Mouse (Mus musculus): ENCODE data around the gene March9.

March9 gene

DNA sequence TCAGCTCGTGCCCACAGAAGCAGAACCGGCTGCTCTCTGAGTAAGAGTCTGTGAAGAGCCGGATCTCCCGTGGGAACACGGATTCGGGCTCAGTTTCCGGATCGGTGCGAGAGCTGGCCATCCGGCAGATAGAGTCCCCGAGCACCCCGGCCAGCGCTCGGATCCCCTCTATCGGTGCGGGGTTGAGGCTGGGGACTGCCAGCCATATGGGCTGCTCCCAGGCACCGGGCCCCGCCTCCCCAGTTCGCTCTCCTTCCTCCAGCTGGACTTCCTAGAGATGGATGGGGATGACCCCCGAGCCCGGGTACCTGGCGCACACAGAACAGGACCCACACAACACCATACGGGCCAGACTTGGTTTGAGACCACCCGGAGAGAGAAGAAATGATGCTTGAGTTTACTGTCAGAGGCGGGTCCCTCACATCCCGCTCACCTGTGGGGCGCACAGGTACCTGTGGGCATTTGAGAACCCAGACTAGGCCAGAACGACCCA is 18.7 kb downstream of the March9 start, which contains the start of the genes Mettl1 and Eef1akmt3:
Mettl1 (plus strand) TSS at position 141 of the 493 bp plus-strand sequence.
Eef1akmt3 (minus strand) TSS at position 240 of the 493 bp plus-strand sequence.
- peak; percentile 43; the same call in 1 of the 2 replicates for ATAC-seq (ENCODE audit: insufficient number of reproducible peaks, low FRiP score, low TSS enrichment)

DNA sequence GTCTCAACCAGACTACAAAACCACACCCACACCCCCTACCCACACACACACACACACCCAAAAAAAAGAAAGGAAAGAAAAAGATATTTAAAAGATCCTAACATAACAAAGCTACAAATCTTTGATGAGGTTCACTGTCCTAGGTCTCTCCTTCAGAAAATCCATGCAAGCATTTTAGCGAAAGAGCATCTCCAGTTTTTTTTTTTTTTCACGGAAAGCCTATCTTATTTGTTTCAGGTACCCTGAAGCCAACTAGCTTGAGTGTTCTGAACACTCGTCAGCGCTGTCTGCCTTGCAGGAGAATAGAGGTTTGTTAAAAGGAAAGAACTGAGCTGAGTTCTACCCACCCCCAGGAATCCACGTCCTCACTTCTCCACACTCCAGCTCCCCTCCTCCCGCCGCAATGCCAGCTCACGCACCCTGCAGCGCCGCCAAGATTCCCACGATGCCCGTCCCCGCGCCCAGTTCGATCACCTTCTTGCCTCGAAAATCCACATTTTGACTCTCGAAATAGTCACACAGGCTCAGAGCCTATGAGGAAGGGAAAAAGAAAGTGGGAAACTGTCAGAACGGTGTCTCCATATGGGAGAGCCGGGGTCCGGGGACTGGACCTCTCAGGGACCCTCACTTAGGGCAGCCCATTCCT is 19.3 kb downstream of the March9 start:
- no peak for ATAC-seq (ENCODE audit: insufficient number of reproducible peaks, low FRiP score, low TSS enrichment)

DNA sequence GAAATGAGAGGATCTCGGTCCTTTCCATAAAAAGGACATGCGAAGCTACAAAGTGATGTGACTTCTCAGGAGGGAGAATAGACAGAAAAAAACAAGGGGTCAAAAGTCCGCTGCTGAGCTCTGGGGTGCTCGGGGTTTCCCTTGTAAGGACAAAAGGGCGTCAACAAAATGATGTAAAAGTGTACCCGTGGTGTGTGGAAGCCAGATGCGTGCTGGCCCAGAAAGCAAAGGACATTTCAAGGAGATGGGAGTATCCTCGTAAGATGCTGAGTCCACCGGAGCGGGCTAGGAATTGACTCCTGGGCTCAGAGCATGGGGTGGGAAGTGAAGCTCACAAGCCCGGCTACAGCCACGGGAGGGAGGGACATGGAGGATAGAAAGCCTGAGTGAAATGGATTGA is 22.3 kb downstream of the March9 start:
- no peak for ATAC-seq (ENCODE audit: insufficient number of reproducible peaks, low FRiP score, low TSS enrichment)

DNA sequence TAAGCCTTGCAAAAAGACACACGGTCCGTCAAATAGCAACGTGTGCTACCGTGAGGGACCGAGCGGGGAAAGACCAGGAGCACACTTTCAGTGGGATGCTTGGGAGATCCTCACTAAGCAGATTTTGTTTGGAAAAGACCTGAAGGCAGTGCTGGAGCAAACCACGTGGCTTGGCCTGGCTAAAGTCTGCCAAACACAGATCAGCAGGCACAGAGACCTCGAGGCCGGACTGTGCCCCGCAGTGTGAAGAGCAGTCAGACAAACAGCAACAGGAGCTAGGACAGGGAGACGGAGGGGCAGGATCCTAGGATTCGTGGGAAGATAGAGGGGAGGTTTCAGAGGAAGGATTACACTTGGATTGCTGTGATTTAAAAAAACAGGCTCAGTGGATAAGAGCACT is 23.7 kb downstream of the March9 start:
- ATAC-seq (ENCODE audit: insufficient number of reproducible peaks, low FRiP score, low TSS enrichment) = no peak

DNA sequence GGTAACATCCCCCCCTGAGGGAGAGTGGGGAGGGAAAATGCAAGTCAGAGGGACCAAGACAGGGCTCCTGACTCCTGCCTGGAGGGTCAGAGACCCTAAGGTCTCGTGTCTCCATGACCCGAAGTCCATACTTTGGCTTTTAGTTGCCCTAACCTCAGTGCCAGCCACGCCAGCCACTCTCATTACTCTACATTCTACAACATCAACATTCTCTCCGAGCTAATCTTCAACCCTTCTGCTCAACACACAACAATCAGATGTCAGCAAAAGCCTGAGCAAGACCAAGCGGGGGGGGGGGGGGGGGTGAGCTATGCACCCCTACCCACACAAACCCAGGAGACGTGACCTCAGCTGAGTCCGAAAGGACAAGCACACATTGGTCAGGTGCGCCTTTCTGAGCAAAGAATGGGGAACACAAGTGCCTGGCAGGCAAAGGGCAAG is 26.7 kb downstream of the March9 start:
- ATAC-seq (ENCODE audit: insufficient number of reproducible peaks, low FRiP score, low TSS enrichment) = no peak

DNA sequence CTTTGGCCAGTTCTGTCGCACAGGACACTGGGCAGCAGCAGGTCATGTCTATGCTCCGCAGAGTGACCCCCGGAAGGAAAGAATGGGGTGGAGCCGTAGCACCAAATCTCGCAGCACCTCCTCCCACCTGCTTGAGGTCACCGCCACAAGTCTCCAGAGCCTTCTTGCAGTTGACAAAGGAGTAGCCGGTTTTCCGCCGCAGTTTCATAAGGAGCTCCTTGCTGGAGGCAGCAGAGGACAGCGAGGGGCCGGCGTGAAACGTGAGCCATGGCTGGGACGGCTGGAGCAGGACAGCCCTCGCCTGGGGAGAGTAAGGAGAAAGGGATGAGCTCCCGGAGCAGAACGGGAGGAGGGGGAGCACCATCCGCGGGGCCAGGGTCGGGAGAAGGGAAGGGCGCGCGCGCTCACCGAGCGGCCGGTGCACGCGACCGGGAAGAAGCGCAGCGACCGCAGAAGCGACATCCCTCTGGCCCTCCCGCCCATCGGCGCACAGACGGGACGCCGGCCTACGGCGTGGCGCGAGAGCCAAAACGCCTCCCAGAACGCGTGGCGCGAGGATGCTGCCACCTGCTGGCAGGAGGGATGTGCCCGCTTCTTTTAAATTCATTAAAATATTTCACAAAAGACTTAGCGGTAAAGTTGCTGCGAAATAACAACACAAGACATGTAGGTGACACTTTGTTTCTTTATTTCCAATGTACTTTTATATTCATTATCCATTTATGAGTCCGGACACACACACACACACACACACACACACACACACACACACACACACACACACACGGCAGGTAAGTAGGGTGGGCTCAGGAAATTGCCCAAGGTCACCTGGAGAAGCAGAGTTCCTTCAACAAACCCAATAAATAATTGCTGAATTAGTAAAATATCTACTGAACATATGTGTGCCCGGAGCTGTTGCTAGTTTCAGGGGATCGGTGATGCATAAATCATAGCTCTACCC is 29.4 kb downstream of the March9 start, which contains the start of gene Tsfm:
Tsfm (minus strand) TSS at position 505 of the 961 bp plus-strand sequence.
- peak; percentile 72 for ATAC-seq (ENCODE audit: insufficient number of reproducible peaks, low FRiP score, low TSS enrichment)

DNA sequence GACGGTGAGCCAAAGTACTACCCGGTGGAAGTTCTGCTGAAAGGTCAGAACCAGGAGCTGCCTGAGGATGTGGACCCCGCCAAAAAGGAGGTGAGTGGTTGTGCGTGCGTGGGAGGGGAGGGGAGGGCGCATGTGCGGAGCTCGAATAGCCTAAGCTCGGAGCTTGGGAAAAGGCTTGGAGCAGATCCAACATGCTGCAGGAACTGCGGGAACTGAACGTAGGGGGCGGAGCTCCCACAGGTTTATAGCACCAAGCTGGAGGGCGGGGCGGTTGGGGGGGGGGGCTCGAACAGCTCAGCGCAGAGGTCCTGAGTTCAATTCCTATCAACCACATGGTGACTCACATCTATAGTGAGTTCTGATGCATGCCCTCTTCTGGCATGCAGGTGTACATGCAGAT is 41.6 kb downstream of the March9 start:
- ATAC-seq (ENCODE audit: insufficient number of reproducible peaks, low FRiP score, low TSS enrichment) = no peak

DNA sequence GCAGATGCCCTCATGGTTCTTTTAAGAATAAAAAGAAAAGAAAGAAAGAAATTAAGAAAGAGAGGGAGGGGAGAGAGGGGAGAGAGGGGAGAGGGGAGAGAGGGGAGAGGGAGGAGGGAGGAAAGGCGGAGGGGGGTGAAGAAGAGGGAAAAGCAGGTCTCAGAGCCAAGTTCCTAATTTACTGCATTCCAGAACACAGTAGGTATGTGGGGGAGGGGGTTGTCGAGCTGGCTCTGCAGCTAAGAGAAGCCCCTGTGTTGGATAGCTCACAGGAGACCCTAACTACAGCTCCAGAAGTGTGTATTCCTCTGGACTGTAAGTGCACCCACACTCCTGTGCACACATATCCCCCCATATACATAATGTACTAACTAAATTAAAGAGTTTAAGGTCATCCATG is 42.9 kb downstream of the March9 start:
- ATAC-seq (ENCODE audit: insufficient number of reproducible peaks, low FRiP score, low TSS enrichment) = no peak

DNA sequence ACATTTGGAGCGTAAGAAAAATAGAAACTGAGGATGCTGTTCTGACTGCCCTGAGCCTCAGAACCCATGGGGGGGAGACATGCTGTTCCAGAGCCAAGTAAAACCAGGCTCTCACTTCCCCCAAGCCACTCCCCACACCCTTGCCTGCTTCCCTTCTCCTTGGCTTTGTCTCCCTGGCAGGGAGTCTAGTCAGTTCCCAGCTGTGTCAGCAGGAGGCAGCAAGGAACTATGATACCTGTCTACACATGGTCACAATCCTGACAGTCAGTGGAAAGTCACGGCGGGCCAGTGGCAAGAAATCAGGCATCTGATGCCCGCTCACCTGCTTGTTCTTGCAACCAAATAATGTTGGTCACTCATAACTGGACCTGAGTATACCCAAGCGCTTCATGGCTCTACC is 43.5 kb downstream of the March9 start:
- ATAC-seq (ENCODE audit: insufficient number of reproducible peaks, low FRiP score, low TSS enrichment) = no peak
